Mouse (Mus musculus) hindbrain, postnatal 0 days (tissue): ENCODE data around the gene Trim63. TPM values are rescaled to one million over a fixed set of nuclear protein-coding genes. Genes with fewer than 3 reads are reported as not detected.

Source experiments
- ATAC-seq: fragments of 200-750 bp; cut with Nextera tagmentation; 2 replicates; pipeline ENCODE4 v1.8.0; 2017; ENCODE audit warnings: mild to moderate bottlenecking, moderate TSS enrichment, moderate library complexity
- DNase-seq: peaks from one replicate; pipeline ENCODE4 v3.0.0-alpha.2; 2015; ENCODE audit warnings: low spot score
- H3K27ac ChIP-seq: fragments of 300-500 bp; sonication (generic); 2 replicates; pipeline ENCODE4 v1.5.1; 2014; ENCODE audit warnings: mild to moderate bottlenecking
- H3K27me3 ChIP-seq: fragments of 300-500 bp; sonication (generic); 2 replicates; pipeline ENCODE4 v1.6.1; 2014; ENCODE audit warnings: low read length, mixed read lengths; ENCODE audit not compliant: insufficient read depth
- H3K36me3 ChIP-seq: fragments of 300-500 bp; sonication (generic); 2 replicates; pipeline ENCODE4 v1.6.1; 2014; ENCODE audit warnings: low read length, mixed read lengths; ENCODE audit not compliant: insufficient read depth
- H3K4me1 ChIP-seq: fragments of 300-500 bp; sonication (generic); 2 replicates; pipeline ENCODE4 v1.6.1; 2014; ENCODE audit warnings: antibody characterized with exemption, low read length, mixed read lengths; ENCODE audit not compliant: insufficient read depth
- H3K4me2 ChIP-seq: fragments of 300-500 bp; sonication (generic); 2 replicates; pipeline ENCODE4 v1.6.1; 2014; ENCODE audit warnings: low read depth, mild to moderate bottlenecking, low read length, moderate library complexity, mixed read lengths
- H3K4me3 ChIP-seq: fragments of 300-500 bp; sonication (generic); 2 replicates; pipeline ENCODE4 v1.5.1; 2014; ENCODE audit warnings: low read length
- H3K9ac ChIP-seq: fragments of 300-500 bp; sonication (generic); replicated peaks from 2 replicates; pipeline ENCODE4 v1.6.1; 2014; ENCODE audit warnings: mild to moderate bottlenecking, low read length, moderate library complexity, mixed read lengths
- H3K9me3 ChIP-seq: fragments of 300-500 bp; sonication (generic); 2 replicates; pipeline ENCODE4 v1.6.1; 2016; ENCODE audit warnings: low read length, mixed read lengths
- CTCF ChIP-seq: IDR thresholded peaks from 2 replicates; pipeline ENCODE4 v1.5.1; 2016; ENCODE audit warnings: antibody characterized with exemption, control low read depth, low read depth
- WGBS: fragments of 180-500 bp; shearing (Covaris S2); extraction: QIAGEN DNeasy Blood & Tissue Kit; methylation state at CpG from one replicate; pipeline ENCODE4 v1.1.7; 2014; 5-methylcytosine and 5-hydroxymethylcytosine counted together
- polyA plus RNA-seq: library from polyadenylated mRNA; unstranded; fragments of >200 nt; fragmentation: Nextera tagmentation; extraction: Ambion mirVana; gene quantifications from 2 replicates; pipeline ENCODE4 v1.2.1, GENCODE M21; 2015
- total RNA-seq: library from RNA; depleted of rRNA; stranded (reverse); fragments of >200 nt; gene quantifications from 2 replicates; pipeline ENCODE4 v1.2.3, GENCODE M21; 2014

The Trim63 gene
- total and polyA plus RNA-seq, 2 experiments from 2014 or later, result 1.1 to 1.5 TPM

DNA sequence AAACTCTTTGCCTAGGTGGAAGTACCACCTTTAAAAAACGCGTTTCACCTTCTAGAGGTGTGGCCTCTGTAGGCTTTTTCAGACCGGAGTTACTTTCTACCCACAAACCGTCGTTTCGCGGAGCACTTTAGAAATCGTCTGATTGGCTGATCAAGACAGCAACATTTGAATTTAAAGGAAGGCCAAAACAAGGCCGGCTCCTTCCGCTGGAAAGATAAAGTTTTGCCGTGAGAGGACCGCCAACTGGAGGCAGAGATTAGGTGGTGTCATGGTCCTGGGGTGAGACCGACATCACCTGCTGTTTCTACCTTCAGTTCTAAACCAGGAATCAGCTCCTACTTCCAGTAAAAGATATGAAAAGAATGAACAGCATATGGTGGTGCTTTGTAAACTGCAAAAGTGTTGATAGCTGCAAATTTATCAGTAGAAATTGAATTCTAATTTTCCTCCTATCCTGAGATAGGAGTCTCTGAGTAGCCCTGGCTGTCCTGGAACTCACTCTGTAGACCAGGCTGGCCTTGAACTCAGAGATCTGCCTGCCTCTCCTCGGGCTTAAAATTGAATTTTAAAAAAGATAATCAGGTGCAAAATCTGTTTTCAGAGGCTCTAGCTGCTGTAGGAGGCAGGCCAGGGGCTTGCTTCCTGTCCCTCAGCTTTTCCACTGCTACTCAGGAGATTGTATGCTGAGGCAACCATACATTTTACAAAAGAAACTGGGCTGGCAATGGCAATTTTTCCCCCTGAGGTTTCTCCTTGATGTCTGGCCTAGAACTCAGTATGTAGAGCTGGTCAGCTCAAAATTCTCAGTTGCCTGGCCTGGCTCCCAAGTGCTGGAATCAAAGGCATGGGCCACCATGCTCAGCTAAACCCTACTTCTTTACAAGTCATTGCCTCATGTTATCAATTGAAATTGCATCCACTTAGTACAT lies 41.2 kb upstream of the Trim63 start:
- no peak overlapping the region for H3K9ac ChIP-seq
- no peak for TF ChIP-seq CTCF
- 10% methylated on average over 14 of the region's 14 CpGs for WGBS
- no peaks in the 10 kb centered on the region for H3K9me3 ChIP-seq
- H3K4me1 ChIP-seq, result no peaks in the 10 kb centered on the region
- no peak overlapping the region for H3K4me3 ChIP-seq
- DNase-seq (peak; percentile 34), ATAC-seq (no peak)
- no peaks in the 10 kb centered on the region for H3K27me3 ChIP-seq
- H3K4me2 ChIP-seq, result 0 out of 2 replicates have a peak overlapping the region, but pooled peaks have one; percentile 5
- H3K36me3 ChIP-seq, result peaks cover 18% of the 10 kb centered on the region
- no peak overlapping the region for H3K27ac ChIP-seq

DNA sequence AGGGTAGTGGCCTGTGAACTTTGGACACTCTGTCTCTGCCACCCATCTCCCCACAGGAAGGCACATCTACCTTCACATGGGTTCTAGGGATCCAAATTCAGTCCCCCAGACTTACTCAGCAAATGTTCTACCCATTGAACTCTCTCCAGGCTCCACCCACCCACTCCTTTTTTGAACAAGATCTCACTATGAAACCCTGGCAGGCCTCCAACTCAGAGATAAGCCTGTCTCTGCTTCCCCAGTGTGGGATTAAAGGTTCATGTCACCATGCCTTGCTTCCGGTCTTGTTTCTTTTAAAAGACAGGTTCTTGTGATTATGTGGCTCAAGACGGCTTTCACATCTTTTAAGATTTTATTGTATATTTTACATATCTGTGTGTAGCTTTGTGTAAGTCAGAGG lies 30.0 kb upstream of the Trim63 start:
- no peaks in the 10 kb centered on the region for H3K27me3 ChIP-seq
- no peak for ATAC-seq
- no peak overlapping the region for H3K4me3 ChIP-seq
- no peak overlapping the region for H3K27ac ChIP-seq
- no peaks in the 10 kb centered on the region for H3K9me3 ChIP-seq
- H3K36me3 ChIP-seq, result peaks cover 24% of the 10 kb centered on the region
- no peak overlapping the region for H3K9ac ChIP-seq
- H3K4me1 ChIP-seq, result peaks cover 8% of the 10 kb centered on the region; the same call in 1 of the 2 replicates
- H3K4me2 ChIP-seq, result no peak overlapping the region
- WGBS, result 94% methylated on average over 2 of the region's 2 CpGs
- no peak for DNase-seq
- TF ChIP-seq CTCF, result no peak

DNA sequence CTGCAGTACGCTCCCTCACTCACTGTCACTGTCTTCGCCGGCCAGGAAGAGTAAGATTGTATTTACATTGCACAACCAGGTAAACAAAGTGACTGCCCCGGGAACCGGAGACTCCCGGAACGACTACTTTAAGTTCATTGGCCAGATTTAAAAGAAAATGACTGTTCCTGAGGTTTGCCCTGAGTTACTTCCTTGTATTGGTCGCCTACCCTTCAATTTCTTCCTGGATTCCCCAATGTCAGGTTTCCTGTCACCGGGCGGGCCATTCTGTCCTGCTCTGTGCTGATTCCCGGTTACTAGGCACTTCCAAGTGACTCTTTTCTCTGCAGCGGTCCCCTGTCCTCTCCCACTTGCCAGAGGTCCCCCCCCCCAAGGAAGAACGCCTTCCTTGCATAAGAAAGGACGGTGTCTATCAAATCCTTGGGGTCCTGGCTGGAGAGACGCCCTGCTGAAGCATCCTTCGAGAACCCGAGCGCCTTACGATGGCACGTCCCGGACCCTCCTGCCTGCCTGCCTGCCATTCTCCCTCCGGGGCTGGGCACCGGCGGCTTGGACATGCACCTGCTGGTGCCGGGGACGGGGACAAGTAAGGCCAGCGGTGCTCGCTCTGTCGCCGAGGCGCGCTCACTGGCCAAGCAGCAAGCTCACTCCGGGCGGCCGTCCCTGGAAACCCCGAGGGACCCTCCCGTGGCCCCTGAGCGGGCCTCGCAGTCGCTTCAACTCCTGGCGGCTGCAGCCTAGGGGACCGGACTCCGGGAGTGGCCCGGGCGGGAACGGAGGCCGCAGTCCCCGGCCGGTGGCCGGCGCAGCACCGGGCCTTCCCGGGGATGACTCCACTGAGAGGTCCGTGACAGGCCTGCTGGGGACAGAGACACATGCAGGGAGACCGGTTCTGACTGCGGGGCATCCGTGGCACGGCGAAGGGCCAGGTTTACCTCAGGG lies 28.4 kb upstream of the Trim63 start:
- H3K4me3 ChIP-seq, result peak overlapping the region; percentile 99
- H3K4me1 ChIP-seq, result peaks cover 8% of the 10 kb centered on the region; the same call in 1 of the 2 replicates
- no peak; the same call in none of the 2 replicates for ATAC-seq
- peak overlapping the region; percentile 93 for H3K4me2 ChIP-seq
- H3K9ac ChIP-seq, result peak overlapping the region; percentile 98
- peak; percentile 42 for DNase-seq
- H3K36me3 ChIP-seq, result peaks cover 24% of the 10 kb centered on the region
- TF ChIP-seq CTCF, result no peak
- no peaks in the 10 kb centered on the region for H3K27me3 ChIP-seq
- H3K9me3 ChIP-seq, result no peaks in the 10 kb centered on the region
- 2% methylated on average over 59 of the region's 59 CpGs for WGBS
- peak overlapping the region; percentile 100 for H3K27ac ChIP-seq

DNA sequence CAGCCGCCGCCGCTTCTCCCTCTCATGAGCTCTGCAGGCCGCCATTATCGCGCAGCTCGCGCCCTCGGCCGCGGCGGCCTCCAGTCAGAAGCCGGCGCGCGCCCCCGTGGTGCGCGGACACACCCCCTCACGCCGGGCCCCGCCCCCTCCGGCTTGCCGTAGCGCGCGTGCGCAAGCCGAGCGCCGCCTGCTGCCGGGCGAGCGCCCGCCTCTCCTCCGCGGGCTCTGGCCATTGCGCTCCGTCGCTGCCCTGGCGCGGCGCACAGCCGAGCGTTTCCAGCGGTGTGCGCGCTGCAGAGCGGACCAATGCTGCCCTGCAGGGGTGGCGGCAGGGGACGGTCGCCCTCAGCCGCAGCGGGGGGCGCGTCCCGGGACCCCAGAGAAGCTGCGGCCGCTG lies 27.8 kb upstream of the Trim63 start:
- peak overlapping the region; percentile 98 for H3K9ac ChIP-seq
- peak overlapping the region; percentile 100 for H3K27ac ChIP-seq
- peak overlapping the region; percentile 93 for H3K4me2 ChIP-seq
- peaks cover 18% of the 10 kb centered on the region for H3K36me3 ChIP-seq
- peak; percentile 98 for DNase-seq
- 2% methylated on average over 52 of the region's 59 CpGs for WGBS
- H3K27me3 ChIP-seq, result no peaks in the 10 kb centered on the region
- H3K4me3 ChIP-seq, result peak overlapping the region; percentile 99
- H3K9me3 ChIP-seq, result no peaks in the 10 kb centered on the region
- peak; percentile 95 for ATAC-seq
- peaks cover 8% of the 10 kb centered on the region; the same call in 1 of the 2 replicates for H3K4me1 ChIP-seq
- TF ChIP-seq CTCF, result no peak; the same call in 1 of the 2 replicates

DNA sequence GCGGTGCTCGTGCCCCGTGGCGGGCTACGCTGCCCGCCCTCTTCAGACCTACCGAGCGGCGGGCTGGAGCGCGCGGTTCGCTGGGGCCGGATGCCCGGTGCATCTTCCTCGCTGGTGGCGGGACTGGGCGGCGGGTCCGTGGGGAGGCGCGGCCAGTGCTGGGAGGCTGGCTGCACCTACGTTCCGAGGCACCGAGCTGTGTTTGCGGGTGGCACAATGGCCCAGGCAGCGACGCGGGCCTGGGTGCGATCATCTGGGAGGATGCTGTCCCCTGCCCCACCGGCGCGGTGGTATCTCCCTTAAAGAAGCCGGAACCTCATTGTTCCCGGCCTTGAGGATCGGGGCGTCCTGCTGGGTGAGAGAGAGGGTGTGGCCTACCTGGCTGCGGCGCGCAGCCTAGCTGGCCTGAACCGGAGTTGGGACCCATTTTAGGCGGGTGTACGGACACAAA lies 27.3 kb upstream of the Trim63 start, which contains the start of gene Pdik1l:
TSS of gene Pdik1l (minus strand) at position 321 of the 451 bp plus-strand sequence.
- no peak for TF ChIP-seq CTCF
- H3K9ac ChIP-seq, result peak within 1 kb of the TSS; percentile 98
- no peaks in the 10 kb centered on the region for H3K9me3 ChIP-seq
- WGBS, result 0% methylated on average over 39 of the region's 43 CpGs
- H3K36me3 ChIP-seq, result peaks cover 15% of the 10 kb centered on the region
- H3K4me3 ChIP-seq, result peak within 1 kb of the TSS; percentile 99
- no peaks in the 10 kb centered on the region for H3K27me3 ChIP-seq
- ATAC-seq, result peak; percentile 79
- peaks cover 8% of the 10 kb centered on the region; the same call in 1 of the 2 replicates for H3K4me1 ChIP-seq
- peak within 1 kb of the TSS; percentile 100 for H3K27ac ChIP-seq
- H3K4me2 ChIP-seq, result peak within 1 kb of the TSS; percentile 93
- DNase-seq, result peak; percentile 89
